Mouse (Mus musculus) small intestine, adult 2 months (tissue): ENCODE measurements around the gene Rab3ip. TPM values are rescaled to one million over a fixed set of nuclear protein-coding genes. Genes with fewer than 3 reads are reported as not detected.

Experiments
- H3K27ac ChIP-seq: fragments of 200-500 bp; 2 replicates; pipeline ENCODE4 v1.5.1; 2012; ENCODE audit warnings: low read depth, low read length, control low read depth, inconsistent platforms; ENCODE audit not compliant: insufficient read depth
- H3K27me3 ChIP-seq: fragments of 200-500 bp; 2 replicates; pipeline ENCODE4 v1.6.1; 2012; ENCODE audit warnings: mild to moderate bottlenecking, moderate library complexity, low read length, inconsistent platforms; ENCODE audit not compliant: control insufficient read depth, insufficient read depth
- H3K36me3 ChIP-seq: fragments of 200-500 bp; 2 replicates; pipeline ENCODE4 v1.6.1; 2012; ENCODE audit warnings: mild to moderate bottlenecking, low read length, control low read depth, inconsistent platforms; ENCODE audit not compliant: control insufficient read depth, insufficient read depth
- H3K4me1 ChIP-seq: fragments of 200-500 bp; 2 replicates; pipeline ENCODE4 v1.6.1; 2012; ENCODE audit warnings: low read length, inconsistent platforms, mixed read lengths; ENCODE audit not compliant: control insufficient read depth, insufficient read depth, insufficient read length
- H3K4me3 ChIP-seq: fragments of 200-500 bp; 2 replicates; pipeline ENCODE4 v1.5.1; 2012; ENCODE audit warnings: low read depth, mild to moderate bottlenecking, control low read depth, inconsistent platforms, low read length, moderate library complexity
- CTCF ChIP-seq: fragments of 200-500 bp; IDR thresholded peaks from 2 replicates; pipeline ENCODE4 v1.5.1; 2012; ENCODE audit warnings: low read depth, mild to moderate bottlenecking, control low read depth, inconsistent platforms, low read length, moderate library complexity, mixed read lengths; ENCODE audit not compliant: insufficient replicate concordance, insufficient read length; ENCODE audit errors: extremely low read depth
- POLR2A ChIP-seq: fragments of 200-500 bp; IDR thresholded peaks from 2 replicates; pipeline ENCODE4 v1.6.1; 2012; ENCODE audit warnings: low read depth, mild to moderate bottlenecking, control low read depth, inconsistent platforms, low read length, moderate library complexity
- WGBS: fragments of 180-500 bp; shearing (Covaris S2); methylation state at CpG from one replicate; pipeline ENCODE4 v1.1.7; 2018; 5-methylcytosine and 5-hydroxymethylcytosine counted together
- polyA plus RNA-seq: library from polyadenylated mRNA; depleted of rRNA; stranded (reverse); fragments of >200 nt; gene quantifications from 2 replicates; pipeline ENCODE4 v1.2.3, GENCODE M21; 2012

Rab3ip gene
- polyA plus RNA-seq, 1 experiment = 169 TPM

- Histone ChIP-seq H3K27me3 (no peaks in the 10 kb centered on the region), H3K4me3 (no peak overlapping the region), H3K27ac (no peak overlapping the region), H3K36me3 (no peaks in the 10 kb centered on the region), H3K4me1 (no peaks in the 10 kb centered on the region)
- no peak for TF ChIP-seq POLR2A
- no peak for TF ChIP-seq CTCF
- 49% methylated on average over 4 of the region's 4 CpGs for WGBS
These were observed 26.9 kb upstream of the Rab3ip start for GRCm38 (mm10) chr10:116977455-116977854.

DNA sequence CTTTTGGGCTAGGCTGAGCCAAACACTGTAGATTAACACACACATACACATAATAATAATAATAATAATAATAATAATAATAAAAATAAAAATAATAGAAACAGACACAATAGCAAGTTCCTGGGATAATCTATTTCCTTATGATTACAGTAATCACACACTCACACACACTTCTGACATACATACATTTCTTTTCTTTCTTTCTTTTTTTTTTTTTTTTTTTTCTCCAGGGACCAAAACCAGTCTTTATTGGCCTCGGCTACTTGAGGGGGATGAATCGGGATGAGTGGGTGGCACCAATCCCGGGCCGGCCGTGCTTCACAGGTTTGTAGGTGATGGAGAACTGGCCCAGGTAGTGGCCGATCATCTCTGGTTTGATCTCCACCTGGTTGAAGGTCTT, 21.9 kb upstream of the Rab3ip start, which contains the start of gene Gm10271:
Gene Gm10271 (minus strand): TSS at position 101 of the 400 bp plus-strand sequence.
- TF ChIP-seq POLR2A (no peak), CTCF (no peak)
- no peak within 1 kb of the TSS for H3K4me3 ChIP-seq
- no peaks in the 10 kb centered on the region for H3K27me3 ChIP-seq
- WGBS = 95% methylated on average over 6 of the region's 6 CpGs
- H3K27ac ChIP-seq = no peak within 1 kb of the TSS
- H3K4me1 ChIP-seq = no peaks in the 10 kb centered on the region
- H3K36me3 ChIP-seq = no peaks in the 10 kb centered on the region

DNA sequence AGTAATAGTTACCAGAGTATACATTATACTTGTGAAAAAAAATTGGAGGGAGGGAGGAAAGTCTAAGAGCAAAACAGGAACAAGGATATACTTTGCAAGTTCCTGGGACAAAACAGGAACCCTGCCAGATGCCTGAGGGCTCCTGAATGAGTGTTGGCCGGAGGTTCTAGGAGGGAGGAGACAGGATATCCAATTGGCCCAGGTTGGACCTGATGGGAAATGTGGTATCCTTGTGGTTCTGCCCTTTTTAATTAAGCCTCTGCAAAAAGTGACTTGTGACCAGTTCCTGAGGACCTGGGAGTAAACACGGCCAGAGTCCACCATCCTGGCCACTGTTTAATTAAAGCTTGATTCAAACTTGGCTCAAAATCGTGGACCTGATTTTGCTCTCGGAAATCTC, 18.2 kb upstream of the Rab3ip start:
- no peak overlapping the region for H3K4me3 ChIP-seq
- no peaks in the 10 kb centered on the region for H3K4me1 ChIP-seq
- H3K27ac ChIP-seq = no peak overlapping the region
- H3K27me3 ChIP-seq = no peaks in the 10 kb centered on the region
- TF ChIP-seq POLR2A (no peak), CTCF (no peak)
- H3K36me3 ChIP-seq = no peaks in the 10 kb centered on the region
- whole genome bisulfite sequencing = 58% methylated on average over 4 of the region's 4 CpGs

GRCm38 (mm10) chr10:116966065-116966464, 15.5 kb upstream of the Rab3ip start:
- Histone ChIP-seq H3K4me1 (no peaks in the 10 kb centered on the region), H3K36me3 (no peaks in the 10 kb centered on the region), H3K27ac (no peak overlapping the region), H3K27me3 (no peaks in the 10 kb centered on the region), H3K4me3 (no peak overlapping the region)
- no peak for TF ChIP-seq CTCF
- TF ChIP-seq POLR2A = no peak
- 57% methylated on average over 6 of the region's 6 CpGs for WGBS

DNA sequence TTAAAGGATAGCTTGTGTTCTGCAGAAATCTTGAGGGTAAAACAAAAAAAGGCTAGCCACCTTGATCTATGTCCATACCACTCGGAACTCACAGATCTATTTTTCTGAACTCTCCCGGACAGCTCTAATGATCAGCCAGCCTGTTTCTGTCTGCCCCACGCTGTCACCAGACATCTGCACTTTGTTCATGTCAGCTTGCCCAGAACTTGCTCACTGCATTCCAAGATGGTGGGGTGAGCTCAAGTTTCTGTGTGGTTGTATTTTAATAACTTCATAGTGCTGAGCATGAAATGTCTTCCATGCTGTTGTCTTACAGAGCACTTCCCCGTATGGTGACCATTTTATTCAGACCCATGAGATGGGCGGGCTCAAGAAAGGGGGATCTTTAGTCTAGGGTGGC, 14.7 kb upstream of the Rab3ip start:
- WGBS = 60% methylated on average over 5 of the region's 5 CpGs
- Histone ChIP-seq H3K27ac (no peak overlapping the region), H3K4me3 (no peak overlapping the region), H3K27me3 (no peaks in the 10 kb centered on the region), H3K4me1 (no peaks in the 10 kb centered on the region), H3K36me3 (no peaks in the 10 kb centered on the region)
- TF ChIP-seq CTCF (no peak), POLR2A (no peak)

DNA sequence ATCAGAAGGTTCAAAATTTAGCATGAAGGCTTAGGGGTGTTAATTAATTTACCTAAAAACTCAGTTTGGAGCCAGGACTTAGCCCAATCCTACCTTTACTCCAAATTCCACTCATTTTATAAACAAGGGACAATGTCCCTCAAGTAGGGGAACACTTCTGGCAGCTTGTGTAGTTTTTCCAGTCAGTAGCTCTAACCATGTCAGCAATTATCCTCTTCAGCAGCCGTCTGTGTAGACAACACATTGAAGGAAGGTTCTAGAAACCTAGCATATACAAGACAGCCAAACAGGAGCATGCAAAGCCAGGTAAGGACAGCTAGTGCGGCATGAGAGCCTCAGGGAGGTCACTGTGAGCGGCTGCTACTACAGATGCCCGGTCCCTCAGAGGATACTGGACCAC, 14.0 kb upstream of the Rab3ip start:
- no peak overlapping the region for H3K4me3 ChIP-seq
- TF ChIP-seq CTCF = no peak
- TF ChIP-seq POLR2A = no peak
- no peaks in the 10 kb centered on the region for H3K36me3 ChIP-seq
- H3K27ac ChIP-seq = no peak overlapping the region
- no peaks in the 10 kb centered on the region for H3K27me3 ChIP-seq
- 71% methylated on average over 4 of the region's 4 CpGs for WGBS
- no peaks in the 10 kb centered on the region for H3K4me1 ChIP-seq

- WGBS = 59% methylated on average over 11 of the region's 11 CpGs
- TF ChIP-seq CTCF = no peak
- no peak for TF ChIP-seq POLR2A
- Histone ChIP-seq H3K27ac (no peak overlapping the region), H3K4me1 (no peaks in the 10 kb centered on the region), H3K36me3 (no peaks in the 10 kb centered on the region), H3K27me3 (no peaks in the 10 kb centered on the region), H3K4me3 (no peak overlapping the region)
These were observed 13.5 kb upstream of the Rab3ip start for GRCm38 (mm10) chr10:116964084-116964483.

- H3K27ac ChIP-seq = no peak overlapping the region
- 48% methylated on average over 17 of the region's 17 CpGs for WGBS
These were observed 12.2 kb upstream of the Rab3ip start for GRCm38 (mm10) chr10:116962803-116963202.

More at GRCm38 (mm10) chr10:116962803-116963202, 12.2 kb upstream of the Rab3ip start:
- no peaks in the 10 kb centered on the region for H3K36me3 ChIP-seq
- H3K4me1 ChIP-seq = no peaks in the 10 kb centered on the region
- no peaks in the 10 kb centered on the region for H3K27me3 ChIP-seq
- no peak overlapping the region for H3K4me3 ChIP-seq
- TF ChIP-seq CTCF (no peak), POLR2A (no peak)
